Mouse (Mus musculus): ENCODE data around the gene Cfap44.
A peak's percentile ranks its signal among the peaks of the same experiment; 100 is the strongest.

Cfap44 gene

GRCm38 (mm10) chr16:44394577-44395243 lies at the start of gene Cfap44:
Gene Cfap44, plus strand, starts transcription at chr16:44394796.
- DNase-seq (ENCODE audit: low spot score) = peak; percentile 98

GRCm38 (mm10) chr16:44347071-44347901 lies 47.3 kb upstream of the Cfap44 start, which contains the start of gene Spice1:
Gene Spice1, plus strand, starts transcription at chr16:44347121.
- DNase-seq (ENCODE audit: low spot score) = peak; percentile 95

GRCm38 (mm10) chr16:44349801-44350397 lies 44.7 kb upstream of the Cfap44 start:
- no peak for DNase-seq (ENCODE audit: low spot score)

GRCm38 (mm10) chr16:44356291-44356690 lies 38.3 kb upstream of the Cfap44 start:
- no peak for DNase-seq (ENCODE audit: low spot score)

GRCm38 (mm10) chr16:44357571-44358268 lies 36.9 kb upstream of the Cfap44 start:
- peak; percentile 33 for DNase-seq (ENCODE audit: low spot score)

- peak; percentile 32 for DNase-seq (ENCODE audit: low spot score)
Measured at GRCm38 (mm10) chr16:44361921-44362890, 32.4 kb upstream of the Cfap44 start.

- no peak for DNase-seq (ENCODE audit: low spot score)
Measured at GRCm38 (mm10) chr16:44365522-44365921, 29.1 kb upstream of the Cfap44 start.

GRCm38 (mm10) chr16:44375459-44375858 lies 19.1 kb upstream of the Cfap44 start:
- no peak for DNase-seq (ENCODE audit: low spot score)

- DNase-seq (ENCODE audit: low spot score) = no peak
Measured at GRCm38 (mm10) chr16:44380006-44380405, 14.6 kb upstream of the Cfap44 start.

GRCm38 (mm10) chr16:44381578-44381977 lies 13.0 kb upstream of the Cfap44 start:
- peak; percentile 10 for DNase-seq (ENCODE audit: low spot score)

- DNase-seq (ENCODE audit: low spot score) = no peak
Measured at GRCm38 (mm10) chr16:44383549-44383948, 11.0 kb upstream of the Cfap44 start.

- DNase-seq (ENCODE audit: low spot score) = no peak
Measured at GRCm38 (mm10) chr16:44384251-44384650, 10.3 kb upstream of the Cfap44 start.

- peak; percentile 82 for DNase-seq (ENCODE audit: low spot score)
Measured at GRCm38 (mm10) chr16:44391877-44392548, 2.6 kb upstream of the Cfap44 start.

GRCm38 (mm10) chr16:44404933-44405332 lies 10.3 kb downstream of the Cfap44 start:
- DNase-seq (ENCODE audit: low spot score) = no peak

- DNase-seq (ENCODE audit: low spot score) = no peak
Measured at GRCm38 (mm10) chr16:44407211-44407610, 12.6 kb downstream of the Cfap44 start.

GRCm38 (mm10) chr16:44408290-44408689 lies 13.7 kb downstream of the Cfap44 start:
- DNase-seq (ENCODE audit: low spot score) = no peak

- no peak for DNase-seq (ENCODE audit: low spot score)
Measured at GRCm38 (mm10) chr16:44410176-44410575, 15.6 kb downstream of the Cfap44 start.

GRCm38 (mm10) chr16:44417596-44417995 lies 23.0 kb downstream of the Cfap44 start:
- DNase-seq (ENCODE audit: low spot score) = no peak

- DNase-seq (ENCODE audit: low spot score) = no peak
Measured at GRCm38 (mm10) chr16:44421735-44422134, 27.1 kb downstream of the Cfap44 start.

- no peak for DNase-seq (ENCODE audit: low spot score)
Measured at GRCm38 (mm10) chr16:44423499-44423898, 28.9 kb downstream of the Cfap44 start.

Data from embryo, embryonic 10 days (tissue).